Mouse (Mus musculus) left cerebral cortex, postnatal 25 days (tissue): ENCODE measurements at regions not wholly inside any gene's neighbourhood (a gene's known extent, or its start where the extent isn't known, plus 50 kb on each side); places are given as distances from the start of the nearest gene placed in this dataset.
A peak's percentile ranks its signal among the peaks of the same experiment; 100 is the strongest.

Experiments
- DNase-seq, 2 experiments: peaks; one replicate each; pipeline ENCODE4 v3.0.0; 2022; ENCODE audit warnings: low spot score in 2 of 2, mixed read lengths in 1 of 2
- intact Hi-C: fragments of 180-260 bp; cut with DNase I; formaldehyde crosslinking; loops from one replicate; pipeline ENCODE4 v1.15.1; 2025

GRCm38 (mm10) chr10:120666985-120667677, 190.9 kb upstream of the Hmga2 start:
- DNase-seq, result peak; percentile 12 to 22
- intact Hi-C loops, result no loop called here

- intact Hi-C loops, result no loop called here
Observed at GRCm38 (mm10) chr10:120666202-120666860, 190.1 kb upstream of the Hmga2 start.

GRCm38 (mm10) chr10:120665670-120666069, 189.4 kb upstream of the Hmga2 start:
- intact Hi-C loops, result no loop called here
- DNase-seq, result no peak

More at GRCm38 (mm10) chr10:120666202-120666860, 190.1 kb upstream of the Hmga2 start:
- DNase-seq, result no peak

GRCm38 (mm10) chr10:120664419-120664818, 188.2 kb upstream of the Hmga2 start:
- intact Hi-C loops, result no loop called here
- DNase-seq, result no peak

- intact Hi-C loops, result no loop called here
Observed at GRCm38 (mm10) chr10:120663396-120663795, 187.1 kb upstream of the Hmga2 start.

GRCm38 (mm10) chr10:120660503-120660902, 184.2 kb upstream of the Hmga2 start:
- intact Hi-C loops, result no loop called here
- no peak for DNase-seq

More at GRCm38 (mm10) chr10:120663396-120663795, 187.1 kb upstream of the Hmga2 start:
- DNase-seq, result no peak

GRCm38 (mm10) chr10:120655238-120655931, 179.1 kb upstream of the Hmga2 start:
- DNase-seq, result no peak
- intact Hi-C loops, result no loop called here

- intact Hi-C loops, result no loop called here
- DNase-seq, result no peak
Observed at GRCm38 (mm10) chr10:120652525-120653215, 176.4 kb upstream of the Hmga2 start.

GRCm38 (mm10) chr10:120651845-120652244, 175.6 kb upstream of the Hmga2 start:
- no peak for DNase-seq
- intact Hi-C loops, result no loop called here

GRCm38 (mm10) chr10:120650336-120650735, 174.1 kb upstream of the Hmga2 start:
- DNase-seq, result no peak
- intact Hi-C loops, result no loop called here

- no peak for DNase-seq
- intact Hi-C loops, result no loop called here
Observed at GRCm38 (mm10) chr10:120648741-120649140, 172.5 kb upstream of the Hmga2 start.

- no peak for DNase-seq
- intact Hi-C loops, result no loop called here
Observed at GRCm38 (mm10) chr10:120648031-120648430, 171.8 kb upstream of the Hmga2 start.

GRCm38 (mm10) chr10:120647323-120647722, 171.1 kb upstream of the Hmga2 start:
- no peak for DNase-seq
- intact Hi-C loops, result no loop called here

- peak in 1 of 2 experiments; percentile 4 for DNase-seq
- intact Hi-C loops, result no loop called here
Observed at GRCm38 (mm10) chr10:120646862-120647311, 170.6 kb upstream of the Hmga2 start.

- no peak for DNase-seq
- intact Hi-C loops, result no loop called here
Observed at GRCm38 (mm10) chr10:120640847-120641246, 164.6 kb upstream of the Hmga2 start.

- no peak for DNase-seq
- intact Hi-C loops, result no loop called here
Observed at GRCm38 (mm10) chr10:120638316-120638715, 162.0 kb upstream of the Hmga2 start.

GRCm38 (mm10) chr10:120635818-120636543, 159.7 kb upstream of the Hmga2 start:
- intact Hi-C loops, result no loop called here
- no peak for DNase-seq

GRCm38 (mm10) chr10:120635194-120635593, 158.9 kb upstream of the Hmga2 start:
- DNase-seq, result no peak
- intact Hi-C loops, result no loop called here

- intact Hi-C loops, result no loop called here
- no peak for DNase-seq
Observed at GRCm38 (mm10) chr10:120632071-120632470, 155.8 kb upstream of the Hmga2 start.
